Mouse (Mus musculus) granulocyte monocyte progenitor cell, adult 5-6 weeks (primary cell): ENCODE data around the gene Sema6b. TPM values are rescaled to one million over a fixed set of nuclear protein-coding genes. Genes with fewer than 3 reads are reported as not detected.
"Not testable (repeated sequence)": the region's sequence is repeated elsewhere in the genome, so short reads cannot be mapped to it uniquely, and the experiment has no call there.

Experiments
- ATAC-seq: replicated peaks from 2 replicates; pipeline ENCODE4 v1.8.0; 2016; ENCODE audit warnings: mild to moderate bottlenecking, moderate TSS enrichment, inconsistent platforms; ENCODE audit not compliant: poor library complexity, severe bottlenecking
- total RNA-seq, 2 experiments: library from RNA; stranded (forward) in 1 of 2; stranded (reverse) in 1 of 2; fragments of 200-712, 200-1000 nt in 1 of 2; fragments of >200 nt in 1 of 2; fragmentation: Nextera tagmentation in 1 of 2; gene quantifications; 2 replicates each; pipeline ENCODE4 v1.2.3; 2014 to 2017

Gene Sema6b
- total RNA-seq, 2 experiments from 2014 or later, result 4.3 to 7.7 TPM

- ATAC-seq, result 0 out of 2 replicates have a peak, but pooled peaks have one; percentile 30
These were observed 41.2 kb downstream of the Sema6b start for GRCm38 (mm10) chr17:56098711-56099572.

GRCm38 (mm10) chr17:56098180-56098579 is 42.0 kb downstream of the Sema6b start:
- ATAC-seq, result no peak

GRCm38 (mm10) chr17:56096883-56097282 is 43.3 kb downstream of the Sema6b start:
- no peak for ATAC-seq

- ATAC-seq, result no peak
These were observed 47.3 kb downstream of the Sema6b start for GRCm38 (mm10) chr17:56092794-56093193.

- no peak for ATAC-seq
These were observed 47.8 kb downstream of the Sema6b start for GRCm38 (mm10) chr17:56092312-56092711.

- ATAC-seq, result no peak
These were observed 59.2 kb downstream of the Sema6b start for GRCm38 (mm10) chr17:56080781-56081585.

- ATAC-seq, result no peak
These were observed 60.2 kb downstream of the Sema6b start for GRCm38 (mm10) chr17:56079921-56080320.

- ATAC-seq, result peak; percentile 65
These were observed 61.0 kb downstream of the Sema6b start, which contains the start of gene Hdgfl2 for GRCm38 (mm10) chr17:56078880-56079795. TSS of gene Hdgfl2 (plus strand) at chr17:56079634.

- not testable (repeated sequence) for ATAC-seq
These were observed 61.8 kb downstream of the Sema6b start for GRCm38 (mm10) chr17:56078361-56078760.

GRCm38 (mm10) chr17:56077523-56077922 is 62.6 kb downstream of the Sema6b start:
- no peak for ATAC-seq

GRCm38 (mm10) chr17:56074827-56075208 is 65.3 kb downstream of the Sema6b start, which contains the start of gene Ubxn6:
TSS of gene Ubxn6 (minus strand) at chr17:56075028.
- peak; percentile 41 for ATAC-seq

- peak; percentile 52 for ATAC-seq
These were observed 65.9 kb downstream of the Sema6b start for GRCm38 (mm10) chr17:56074097-56074826.

Other genes starting within 250 kb of the Sema6b start
- gene Zfp959, start 248.2 kb downstream of the Sema6b start, total RNA-seq (2014; fragmentation: Nextera tagmentation), result 11.0 and 15.7 TPM in 2 replicates
- 13.2 and 15.8 TPM in 2 replicates for gene Zfp959, start 248.2 kb downstream of the Sema6b start, total RNA-seq (2017)
- 2.1 and 5.4 TPM in 2 replicates for gene Zfp119b, start 190.8 kb downstream of the Sema6b start, total RNA-seq (2014; fragmentation: Nextera tagmentation)
- 4.8 and 6.8 TPM in 2 replicates for gene Zfp119b, start 190.8 kb downstream of the Sema6b start, total RNA-seq (2017)
- gene Ebi3, start 187.7 kb downstream of the Sema6b start, total RNA-seq (2014; fragmentation: Nextera tagmentation), result 16.8 and 36.8 TPM in 2 replicates
- 10.9 and 12.6 TPM in 2 replicates for gene Ebi3, start 187.7 kb downstream of the Sema6b start, total RNA-seq (2017)
- gene Yju2, start 181.2 kb downstream of the Sema6b start, total RNA-seq (2014; fragmentation: Nextera tagmentation), result 15.1 and 15.4 TPM in 2 replicates
- gene Yju2, start 181.2 kb downstream of the Sema6b start, total RNA-seq (2017), result 17.2 and 30.9 TPM in 2 replicates
- gene Shd, start 169.9 kb downstream of the Sema6b start, total RNA-seq (2014; fragmentation: Nextera tagmentation), result 1.6 TPM in 1 of 2 replicates, not detected in the other
- not detected in 2 replicates for gene Shd, start 169.9 kb downstream of the Sema6b start, total RNA-seq (2017)
- gene Fsd1, start 153.8 kb downstream of the Sema6b start, total RNA-seq (2014; fragmentation: Nextera tagmentation), result not detected in 2 replicates
- gene Fsd1, start 153.8 kb downstream of the Sema6b start, total RNA-seq (2017), result not detected in 2 replicates
- not detected in 2 replicates for gene Stap2, start 134.8 kb downstream of the Sema6b start, total RNA-seq (2014; fragmentation: Nextera tagmentation)
- gene Stap2, start 134.8 kb downstream of the Sema6b start, total RNA-seq (2017), result 0.36 TPM in 1 of 2 replicates, not detected in the other
- 22.0 and 30.8 TPM in 2 replicates for gene Mpnd, start 134.6 kb downstream of the Sema6b start, total RNA-seq (2014; fragmentation: Nextera tagmentation)
- gene Mpnd, start 134.6 kb downstream of the Sema6b start, total RNA-seq (2017), result 45.8 and 62.2 TPM in 2 replicates
- gene Sh3gl1, start 103.7 kb downstream of the Sema6b start, total RNA-seq (2014; fragmentation: Nextera tagmentation), result 23.8 and 29.4 TPM in 2 replicates
- gene Sh3gl1, start 103.7 kb downstream of the Sema6b start, total RNA-seq (2017), result 23.0 and 25.3 TPM in 2 replicates
- gene Chaf1a, start 99.9 kb downstream of the Sema6b start, total RNA-seq (2014; fragmentation: Nextera tagmentation), result 36.0 and 39.4 TPM in 2 replicates
- 32.1 and 36.0 TPM in 2 replicates for gene Chaf1a, start 99.9 kb downstream of the Sema6b start, total RNA-seq (2017)
- gene Ubxn6, start 65.3 kb downstream of the Sema6b start, total RNA-seq (2014; fragmentation: Nextera tagmentation), result 15.2 and 21.3 TPM in 2 replicates
- gene Ubxn6, start 65.3 kb downstream of the Sema6b start, total RNA-seq (2017), result 26.1 and 26.7 TPM in 2 replicates
- gene Hdgfl2, start 60.7 kb downstream of the Sema6b start, total RNA-seq (2014; fragmentation: Nextera tagmentation), result 70.7 and 83.3 TPM in 2 replicates
- gene Hdgfl2, start 60.7 kb downstream of the Sema6b start, total RNA-seq (2017), result 65.1 and 77.6 TPM in 2 replicates
- not detected in 2 replicates for gene Plin4, start 30.5 kb downstream of the Sema6b start, total RNA-seq (2014; fragmentation: Nextera tagmentation)
- gene Plin4, start 30.5 kb downstream of the Sema6b start, total RNA-seq (2017), result not detected in 2 replicates
- not detected in 2 replicates for gene Plin5, start 22.7 kb downstream of the Sema6b start, total RNA-seq (2014; fragmentation: Nextera tagmentation)
- gene Plin5, start 22.7 kb downstream of the Sema6b start, total RNA-seq (2017), result 0.09 TPM in 1 of 2 replicates, not detected in the other
- 0.45 and 0.96 TPM in 2 replicates for gene Lrg1, start 18.3 kb downstream of the Sema6b start, total RNA-seq (2014; fragmentation: Nextera tagmentation)
- gene Lrg1, start 18.3 kb downstream of the Sema6b start, total RNA-seq (2017), result 0.69 and 2.6 TPM in 2 replicates
- gene Tnfaip8l1, start 22.1 kb upstream of the Sema6b start, total RNA-seq (2014; fragmentation: Nextera tagmentation), result 1.0 and 1.1 TPM in 2 replicates
- 2.0 and 2.7 TPM in 2 replicates for gene Tnfaip8l1, start 22.1 kb upstream of the Sema6b start, total RNA-seq (2017)
- 62.2 and 62.6 TPM in 2 replicates for gene Mydgf, start 43.6 kb upstream of the Sema6b start, total RNA-seq (2014; fragmentation: Nextera tagmentation)
- gene Mydgf, start 43.6 kb upstream of the Sema6b start, total RNA-seq (2017), result 51.1 and 54.4 TPM in 2 replicates
- gene Dpp9, start 78.6 kb upstream of the Sema6b start, total RNA-seq (2014; fragmentation: Nextera tagmentation), result 39.7 and 46.0 TPM in 2 replicates
- gene Dpp9, start 78.6 kb upstream of the Sema6b start, total RNA-seq (2017), result 14.0 and 19.6 TPM in 2 replicates
- 16.8 and 17.3 TPM in 2 replicates for gene Fem1a, start 116.5 kb upstream of the Sema6b start, total RNA-seq (2014; fragmentation: Nextera tagmentation)
- 25.6 and 26.5 TPM in 2 replicates for gene Fem1a, start 116.5 kb upstream of the Sema6b start, total RNA-seq (2017)
- 8.2 and 14.5 TPM in 2 replicates for gene Ticam1, start 136.4 kb upstream of the Sema6b start, total RNA-seq (2014; fragmentation: Nextera tagmentation)
- gene Ticam1, start 136.4 kb upstream of the Sema6b start, total RNA-seq (2017), result 2.7 and 6.1 TPM in 2 replicates
- gene Plin3, start 152.5 kb upstream of the Sema6b start, total RNA-seq (2014; fragmentation: Nextera tagmentation), result 17.0 and 19.3 TPM in 2 replicates
- 29.0 and 29.2 TPM in 2 replicates for gene Plin3, start 152.5 kb upstream of the Sema6b start, total RNA-seq (2017)
- not detected in 2 replicates for gene Arrdc5, start 159.9 kb upstream of the Sema6b start, total RNA-seq (2014; fragmentation: Nextera tagmentation)
- not detected in 2 replicates for gene Arrdc5, start 159.9 kb upstream of the Sema6b start, total RNA-seq (2017)
- gene Uhrf1, start 163.0 kb upstream of the Sema6b start, total RNA-seq (2014; fragmentation: Nextera tagmentation), result 149 and 159 TPM in 2 replicates
- 168 and 171 TPM in 2 replicates for gene Uhrf1, start 163.0 kb upstream of the Sema6b start, total RNA-seq (2017)
- 7.7 and 13.3 TPM in 2 replicates for gene Kdm4b, start 185.7 kb upstream of the Sema6b start, total RNA-seq (2014; fragmentation: Nextera tagmentation)
- 5.7 and 8.9 TPM in 2 replicates for gene Kdm4b, start 185.7 kb upstream of the Sema6b start, total RNA-seq (2017)